Mouse (Mus musculus) liver, postnatal 0 days (tissue): ENCODE results near the gene Creb1. TPM values are rescaled to one million over a fixed set of nuclear protein-coding genes. Genes with fewer than 3 reads are reported as not detected.
A peak's percentile ranks its signal among the peaks of the same experiment; 100 is the strongest.

Experiments
- ATAC-seq: fragments of 200-750 bp; cut with Nextera tagmentation; 2 replicates; pipeline ENCODE4 v1.8.0; 2017; ENCODE audit warnings: mild to moderate bottlenecking, moderate library complexity
- DNase-seq: peaks from one replicate; pipeline ENCODE4 v3.0.0-alpha.2; 2016
- H3K27ac ChIP-seq: fragments of 300-500 bp; sonication (generic); 2 replicates; pipeline ENCODE4 v1.5.1; 2014; ENCODE audit warnings: antibody characterized with exemption, moderate library complexity, mild to moderate bottlenecking, low read depth
- H3K27me3 ChIP-seq: fragments of 300-500 bp; sonication (generic); 2 replicates; pipeline ENCODE4 v1.6.1; 2014; ENCODE audit warnings: low read length, control low read depth, mixed read lengths; ENCODE audit not compliant: insufficient read depth
- H3K36me3 ChIP-seq: fragments of 300-500 bp; sonication (generic); replicated peaks from 2 replicates; pipeline ENCODE4 v1.6.1; 2014; ENCODE audit warnings: mild to moderate bottlenecking, control low read depth, low read length, moderate library complexity, mixed read lengths; ENCODE audit not compliant: insufficient read depth
- H3K4me1 ChIP-seq: fragments of 300-500 bp; sonication (generic); 2 replicates; pipeline ENCODE4 v1.6.1; 2014; ENCODE audit warnings: antibody characterized with exemption, mild to moderate bottlenecking, control low read depth; ENCODE audit not compliant: insufficient read depth
- H3K4me2 ChIP-seq: fragments of 300-500 bp; sonication (generic); 2 replicates; pipeline ENCODE4 v1.6.1; 2014; ENCODE audit warnings: low read depth, mild to moderate bottlenecking, low read length, moderate library complexity, mixed read lengths
- H3K4me3 ChIP-seq: fragments of 300-500 bp; sonication (generic); 2 replicates; pipeline ENCODE4 v1.5.1; 2014; ENCODE audit warnings: low read depth, low read length
- H3K9ac ChIP-seq: fragments of 300-500 bp; sonication (generic); replicated peaks from 2 replicates; pipeline ENCODE4 v1.6.1; 2014; ENCODE audit warnings: mild to moderate bottlenecking, moderate library complexity
- H3K9me3 ChIP-seq: fragments of 300-500 bp; sonication (generic); 2 replicates; pipeline ENCODE4 v1.6.1; 2016; ENCODE audit warnings: mild to moderate bottlenecking, control low read depth, low read length, mixed read lengths
- CTCF ChIP-seq: sonication (generic); IDR thresholded peaks from 2 replicates; pipeline ENCODE4 v1.5.1; 2016; ENCODE audit warnings: antibody characterized with exemption, low read depth
- EP300 ChIP-seq: IDR thresholded peaks from 2 replicates; pipeline ENCODE4 v1.6.1; 2016; ENCODE audit warnings: antibody characterized with exemption, low read depth, mild to moderate bottlenecking
- WGBS: fragments of 180-500 bp; shearing (Covaris S2); extraction: QIAGEN DNeasy Blood & Tissue Kit; methylation state at CpG from one replicate; pipeline ENCODE4 v1.1.7; 2014; ENCODE audit not compliant: insufficient replicate concordance; 5-methylcytosine and 5-hydroxymethylcytosine counted together
- polyA plus RNA-seq: library from polyadenylated mRNA; unstranded; fragments of >200 nt; fragmentation: Nextera tagmentation; extraction: Ambion mirVana; gene quantifications from 2 replicates; pipeline ENCODE4 v1.2.1, GENCODE M21; 2015

The Creb1 gene
- polyA plus RNA-seq, 1 experiment from 2014 or later = 5.9 TPM

- Histone ChIP-seq H3K9ac (peak overlapping the region; percentile 97), H3K27ac (peak overlapping the region; percentile 100), H3K9me3 (no peaks in the 10 kb centered on the region), H3K4me3 (peak overlapping the region; percentile 94), H3K27me3 (no peaks in the 10 kb centered on the region), H3K36me3 (no peaks in the 10 kb centered on the region), H3K4me2 (peak overlapping the region; percentile 95), H3K4me1 (peaks cover 19% of the 10 kb centered on the region)
- 0% methylated on average over 26 of the region's 35 CpGs for WGBS
- peak; percentile 67 for DNase-seq
- TF ChIP-seq CTCF = no peak
- no peak for TF ChIP-seq EP300
- no peak for ATAC-seq
Measured at GRCm38 (mm10) chr1:64533471-64534443, 1.3 kb downstream of the Creb1 start.

GRCm38 (mm10) chr1:64538837-64539367 lies 6.5 kb downstream of the Creb1 start:
- H3K9me3 ChIP-seq = no peaks in the 10 kb centered on the region
- 75% methylated on average over 3 of the region's 3 CpGs for WGBS
- H3K4me2 ChIP-seq = no peak overlapping the region
- H3K36me3 ChIP-seq = no peaks in the 10 kb centered on the region
- no peaks in the 10 kb centered on the region for H3K27me3 ChIP-seq
- TF ChIP-seq CTCF (no peak), EP300 (no peak)
- ATAC-seq (no peak), DNase-seq (no peak)
- peaks cover 5% of the 10 kb centered on the region for H3K4me1 ChIP-seq
- H3K9ac ChIP-seq = no peak overlapping the region
- H3K4me3 ChIP-seq = no peak overlapping the region
- no peak overlapping the region for H3K27ac ChIP-seq

DNA sequence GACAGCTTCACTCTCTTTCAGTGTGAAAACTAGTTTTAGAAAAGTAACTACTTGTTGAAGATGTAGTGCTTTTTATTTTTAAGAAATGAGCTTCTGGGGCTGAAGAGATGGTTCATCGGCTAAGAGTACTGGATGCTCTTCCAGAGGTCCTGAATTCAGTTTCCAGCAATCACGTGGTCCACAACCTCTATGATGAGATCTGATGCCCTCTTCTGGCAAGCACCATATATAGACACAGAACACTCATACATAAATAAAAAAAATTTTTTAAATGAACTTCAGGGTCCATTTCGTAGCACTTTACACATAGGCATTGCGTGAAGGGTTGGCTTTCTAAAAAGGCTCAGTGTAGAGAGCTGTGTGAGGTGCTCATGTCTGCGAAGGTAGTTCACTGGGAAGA lies 11.3 kb downstream of the Creb1 start:
- Histone ChIP-seq H3K36me3 (no peaks in the 10 kb centered on the region), H3K27me3 (no peaks in the 10 kb centered on the region), H3K4me3 (no peak overlapping the region), H3K9ac (no peak overlapping the region), H3K4me2 (no peak overlapping the region), H3K4me1 (no peaks in the 10 kb centered on the region), H3K27ac (no peak overlapping the region), H3K9me3 (no peaks in the 10 kb centered on the region)
- TF ChIP-seq EP300 (no peak), CTCF (peak; percentile 26)
- WGBS = 71% methylated on average over 5 of the region's 5 CpGs
- no peak for ATAC-seq
- DNase-seq = no peak

GRCm38 (mm10) chr1:64546070-64546469 lies 13.6 kb downstream of the Creb1 start:
- Histone ChIP-seq H3K4me3 (no peak overlapping the region), H3K4me1 (no peaks in the 10 kb centered on the region), H3K9me3 (no peaks in the 10 kb centered on the region), H3K9ac (no peak overlapping the region), H3K36me3 (0 out of 2 replicates have a peak, but pooled peaks cover 3% of the 10 kb centered on the region), H3K27ac (no peak overlapping the region), H3K4me2 (no peak overlapping the region), H3K27me3 (no peaks in the 10 kb centered on the region)
- DNase-seq (no peak), ATAC-seq (no peak)
- TF ChIP-seq CTCF = no peak
- no peak for TF ChIP-seq EP300
- WGBS = 78% methylated on average over 3 of the region's 3 CpGs

DNA sequence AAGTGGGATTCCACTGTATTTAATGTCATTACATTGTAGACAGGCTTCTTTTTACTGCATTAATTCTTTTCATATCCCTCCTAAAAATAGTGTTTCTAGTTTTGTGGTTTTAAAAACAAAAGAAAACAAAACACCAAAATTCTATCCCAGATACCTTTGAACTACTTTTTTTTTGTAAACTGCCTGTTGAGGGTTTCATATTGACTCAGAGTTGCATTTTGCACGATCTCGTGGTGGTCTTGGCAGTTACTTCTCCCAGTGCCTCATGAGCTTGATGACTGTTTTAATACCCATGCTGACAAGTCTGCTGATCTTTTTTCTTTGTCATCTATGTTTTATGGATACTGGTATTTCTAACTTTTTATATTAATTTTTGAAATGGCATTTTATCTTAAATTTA lies 16.9 kb downstream of the Creb1 start:
- H3K9ac ChIP-seq = no peak overlapping the region
- H3K4me1 ChIP-seq = no peaks in the 10 kb centered on the region
- H3K36me3 ChIP-seq = peaks cover 6% of the 10 kb centered on the region; the same call in 1 of the 2 replicates
- DNase-seq = no peak
- ATAC-seq = no peak
- 77% methylated on average over 2 of the region's 2 CpGs for WGBS
- TF ChIP-seq CTCF (no peak), EP300 (no peak)
- no peak overlapping the region for H3K4me2 ChIP-seq
- no peak overlapping the region for H3K27ac ChIP-seq
- H3K4me3 ChIP-seq = no peak overlapping the region
- H3K9me3 ChIP-seq = no peaks in the 10 kb centered on the region
- no peaks in the 10 kb centered on the region for H3K27me3 ChIP-seq

- Histone ChIP-seq H3K9me3 (no peaks in the 10 kb centered on the region), H3K27me3 (no peaks in the 10 kb centered on the region), H3K36me3 (peaks cover 9% of the 10 kb centered on the region), H3K4me2 (no peak overlapping the region), H3K9ac (no peak overlapping the region), H3K4me1 (no peaks in the 10 kb centered on the region), H3K4me3 (no peak overlapping the region), H3K27ac (no peak overlapping the region)
- TF ChIP-seq EP300 (no peak), CTCF (no peak)
- 44% methylated on average over 2 of the region's 2 CpGs for WGBS
- DNase-seq (no peak), ATAC-seq (no peak)
Measured at GRCm38 (mm10) chr1:64551908-64552307, 19.5 kb downstream of the Creb1 start.
